Mouse (Mus musculus): ENCODE measurements around the gene Usp38.
"Not testable (repeated sequence)": the region's sequence is repeated elsewhere in the genome, so short reads cannot be mapped to it uniquely, and the experiment has no call there.

Usp38 gene

DNA sequence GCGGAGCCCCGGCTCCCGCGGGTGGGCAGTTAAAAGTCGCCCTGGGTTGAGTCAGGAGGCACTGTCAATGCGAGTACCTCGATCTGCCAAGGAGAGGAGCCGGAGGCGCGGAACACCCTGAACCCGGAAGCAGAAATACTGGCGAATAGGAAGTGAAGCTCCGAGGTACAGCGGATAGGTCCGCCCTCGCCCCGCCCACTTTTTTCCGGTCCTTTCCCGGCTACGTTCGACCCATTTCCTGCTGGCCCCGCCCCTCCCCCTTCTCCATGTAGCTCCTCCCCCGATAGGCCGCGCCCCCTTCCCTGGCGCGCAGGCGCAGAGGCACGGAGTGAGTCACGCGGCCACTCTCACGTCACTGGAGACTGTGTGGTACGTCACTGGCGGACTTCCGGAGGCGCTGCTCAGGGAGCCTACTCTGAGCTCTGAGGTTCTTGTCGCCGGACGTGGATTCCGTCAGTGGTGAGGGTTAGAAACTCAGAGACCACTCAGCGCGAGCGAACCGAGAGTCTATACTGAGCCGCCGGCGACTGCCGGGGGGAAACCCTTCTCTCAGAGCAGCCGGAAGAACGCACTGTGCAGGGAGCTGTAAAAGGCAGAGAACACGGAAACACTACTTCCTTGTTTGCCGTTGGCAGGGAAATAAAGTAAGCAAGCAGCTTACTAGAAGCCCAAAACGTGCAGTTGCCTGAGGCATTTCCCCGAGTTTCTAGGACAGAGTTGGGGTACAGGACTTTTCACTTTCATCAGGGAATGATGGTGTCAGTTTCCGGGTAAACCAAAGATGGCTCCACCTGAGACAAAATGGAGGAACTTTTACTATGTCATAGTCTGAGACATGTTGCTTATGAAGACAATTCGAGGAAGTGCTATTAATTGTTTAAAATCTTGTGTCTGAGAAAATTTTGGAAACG, at the start of gene Usp38:
TSS of gene Usp38 (minus strand) at position 140 of the 911 bp plus-strand sequence.
- DNase-seq (ENCODE audit: low read depth) = peak; percentile 99

DNA sequence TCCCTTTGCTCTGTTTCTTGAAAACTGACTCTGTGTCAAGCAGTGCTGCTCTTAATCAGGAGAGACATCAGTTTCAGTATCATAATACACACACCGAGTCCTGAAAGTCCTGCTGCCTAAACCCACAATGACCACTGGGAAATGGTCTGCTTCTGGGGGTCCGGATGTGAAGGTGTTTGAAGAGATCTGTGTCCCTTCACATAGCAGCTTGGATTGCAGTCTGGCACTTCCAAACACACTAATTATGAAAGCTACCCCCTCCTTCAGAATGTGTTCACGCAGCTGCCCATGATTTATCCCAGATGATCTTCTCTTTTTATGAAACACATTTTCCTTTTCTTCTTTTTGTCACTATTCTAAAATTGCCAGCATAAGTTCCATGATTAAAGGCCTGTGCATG, 47.8 kb upstream of the Usp38 start:
- no peak for DNase-seq (ENCODE audit: low read depth)

DNA sequence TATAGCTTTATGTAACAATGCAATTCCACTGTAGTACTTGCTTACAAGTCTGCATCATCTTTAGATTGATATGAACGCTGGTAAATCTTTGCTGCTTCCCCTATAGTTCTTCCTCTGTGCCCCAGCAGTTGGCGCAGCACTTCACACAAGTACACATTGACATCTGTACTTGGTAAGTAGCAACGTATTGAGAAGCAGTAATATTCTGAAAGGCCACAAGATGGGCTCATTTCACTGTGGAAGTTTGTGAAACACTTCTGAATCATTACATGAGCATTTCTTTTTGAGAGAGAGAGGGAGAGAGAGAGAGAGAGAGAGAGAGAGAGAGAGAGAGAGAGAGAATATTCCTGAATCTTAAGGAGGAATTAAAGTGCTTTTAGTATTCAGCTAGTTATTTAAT, 47.2 kb upstream of the Usp38 start:
- DNase-seq (ENCODE audit: low read depth) = peak; percentile 68

DNA sequence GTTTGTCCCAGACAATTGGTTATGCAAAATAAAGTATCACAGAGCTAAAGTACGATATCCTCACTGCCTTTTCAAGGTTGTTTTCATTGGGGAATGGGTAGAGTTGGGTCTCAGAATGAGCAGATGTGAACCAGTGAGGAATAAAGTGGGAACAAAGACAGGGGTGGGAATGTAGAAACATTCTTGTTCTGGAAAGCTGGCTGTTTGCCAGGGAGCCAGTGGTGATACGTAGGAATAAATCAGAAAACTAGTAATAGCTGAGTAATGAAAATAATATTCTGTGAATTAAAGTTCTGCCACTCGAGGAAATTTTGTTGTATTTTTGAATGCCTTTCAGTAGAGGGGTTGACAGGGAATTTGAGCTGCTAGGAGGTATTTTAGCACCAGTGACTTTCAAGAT, 29.5 kb upstream of the Usp38 start:
- no peak for DNase-seq (ENCODE audit: low read depth)

DNA sequence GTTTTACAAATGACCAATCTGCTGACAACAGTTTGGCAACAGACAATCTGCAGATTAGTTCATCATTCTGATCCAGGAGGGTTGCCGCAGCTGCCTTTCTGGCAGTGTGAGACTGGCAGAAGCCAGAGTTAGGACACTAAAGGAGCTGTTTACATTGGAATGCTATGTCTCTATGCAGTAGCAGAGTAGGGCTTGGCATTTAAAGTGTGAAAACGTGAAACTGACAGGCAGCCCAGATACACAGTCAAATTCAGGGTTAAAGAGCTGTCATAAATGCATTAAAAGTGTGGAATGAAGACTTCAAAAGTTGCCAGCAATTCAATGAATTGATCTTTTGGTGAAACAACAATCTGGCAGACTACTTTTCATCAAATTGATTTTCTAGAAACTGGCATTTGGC, 13.3 kb upstream of the Usp38 start:
- no peak for DNase-seq (ENCODE audit: low read depth)

DNA sequence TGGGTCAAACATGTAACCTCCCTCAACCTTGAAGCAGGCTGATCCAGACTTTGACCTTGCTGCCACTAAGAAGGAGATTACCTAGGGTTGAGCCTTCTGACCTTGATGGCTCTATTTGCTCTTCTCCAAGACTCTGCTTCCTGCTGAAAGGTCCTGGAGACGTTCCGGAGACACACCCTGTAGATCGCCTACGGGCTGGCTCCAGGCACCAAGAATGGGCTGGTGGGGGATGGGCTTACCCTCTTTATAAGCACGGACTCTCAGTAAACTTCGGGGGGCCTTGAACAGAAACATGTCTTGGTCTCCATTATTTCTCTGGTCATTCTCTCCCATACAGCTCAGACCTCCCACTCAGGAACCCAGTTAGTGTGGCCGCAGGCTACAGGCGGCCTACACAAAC, 2.8 kb upstream of the Usp38 start:
- not testable (repeated sequence) for DNase-seq (ENCODE audit: low read depth)

DNA sequence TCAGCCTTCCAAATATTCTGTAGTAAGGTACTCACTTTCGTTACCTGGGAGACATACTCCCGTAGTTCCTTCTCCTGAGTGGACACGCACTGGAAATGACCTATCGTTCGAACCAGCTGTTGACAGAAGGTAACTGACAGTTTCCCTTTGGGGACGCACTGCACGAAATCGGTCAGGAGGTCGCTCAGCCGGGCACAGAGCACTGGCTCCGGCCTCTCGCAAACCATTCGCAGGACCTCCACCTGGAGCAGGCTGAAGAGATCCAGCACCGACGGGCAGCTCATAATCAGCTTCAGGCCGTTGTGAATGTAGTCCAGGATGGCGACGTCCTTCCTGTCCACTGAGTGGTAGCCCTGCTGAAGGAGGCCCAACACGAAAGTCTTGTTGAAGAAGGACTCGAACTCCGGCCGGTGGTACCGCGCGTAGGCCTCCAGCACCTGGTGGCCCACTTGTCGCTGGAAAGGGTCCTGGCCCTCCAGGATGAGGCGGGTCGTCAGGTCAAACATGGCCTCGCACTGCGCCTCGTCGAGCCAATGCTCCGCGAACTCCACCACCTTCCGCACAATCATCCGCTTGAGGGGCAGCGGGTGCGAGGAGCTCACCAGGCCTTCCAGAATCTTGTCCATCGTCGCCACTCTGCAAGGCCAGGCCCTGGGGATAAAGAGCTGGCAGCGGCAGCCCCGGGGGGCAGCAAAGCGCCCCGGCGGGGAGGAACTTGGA, 757 bp downstream of the Usp38 start:
- peak; percentile 8 for DNase-seq (ENCODE audit: low read depth)

DNA sequence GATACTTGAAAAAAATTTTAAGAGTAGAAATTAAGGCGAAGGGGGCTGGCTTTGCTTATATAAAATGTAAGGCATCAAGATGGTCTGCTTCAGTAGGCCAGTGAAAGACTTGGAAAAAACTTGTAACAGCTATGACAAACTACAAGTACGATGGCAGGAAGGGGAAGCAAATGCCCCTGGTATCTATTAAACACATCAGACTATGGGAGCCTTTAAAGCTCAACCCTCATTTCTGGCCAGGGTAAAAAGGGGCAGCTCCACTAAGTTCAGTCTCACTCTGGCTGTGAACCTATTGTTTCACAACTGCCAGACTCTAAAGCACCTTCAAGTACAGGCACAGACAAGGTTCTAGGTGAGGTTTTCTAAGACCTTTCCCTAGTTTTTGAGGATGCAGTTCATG, 2.0 kb downstream of the Usp38 start:
- peak; percentile 64 for DNase-seq (ENCODE audit: low read depth)

DNA sequence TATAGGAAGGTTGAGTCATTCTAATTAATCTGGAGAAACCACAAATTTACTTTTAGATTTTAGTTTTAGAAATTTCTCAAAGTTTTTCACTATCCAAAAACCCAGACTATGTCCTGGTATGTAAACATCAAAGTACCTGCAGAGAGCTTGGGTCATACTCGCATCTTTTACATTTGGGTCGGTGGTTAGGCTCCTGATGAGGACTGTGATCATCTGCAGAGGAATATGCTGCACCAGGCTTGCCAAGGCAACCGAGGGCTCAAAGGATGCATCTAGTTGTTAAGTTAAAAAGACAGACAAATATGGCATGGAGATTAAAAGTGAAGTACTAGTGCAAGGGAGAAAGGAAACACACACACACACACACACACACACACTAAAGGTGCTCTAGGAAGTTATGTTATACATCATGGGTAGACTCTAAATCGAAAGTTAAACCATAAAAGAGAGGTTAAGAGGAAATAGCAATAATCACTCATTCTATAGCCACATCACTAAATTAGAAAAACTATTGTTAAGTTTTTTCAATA, 2.6 kb downstream of the Usp38 start:
- DNase-seq (ENCODE audit: low read depth) = peak; percentile 28

DNA sequence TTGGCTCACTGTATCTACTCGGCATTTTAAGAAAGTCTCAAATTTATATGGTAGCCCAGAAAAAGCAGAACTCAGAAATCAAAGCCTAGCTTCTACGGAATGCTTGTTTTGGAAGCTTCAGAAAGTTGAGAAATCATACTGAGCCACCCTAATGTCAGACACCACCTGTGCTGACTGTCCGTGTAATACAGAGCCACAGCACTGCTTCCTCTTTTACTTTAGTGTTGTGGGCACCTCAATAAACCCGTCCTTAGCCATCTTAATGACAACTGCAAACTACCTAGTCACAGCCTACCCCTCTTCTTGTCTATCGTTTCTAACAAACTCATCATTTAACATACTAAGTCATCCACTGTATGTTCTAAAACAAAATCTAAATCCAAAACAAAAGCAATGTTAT, 4.3 kb downstream of the Usp38 start:
- DNase-seq (ENCODE audit: low read depth) = peak; percentile 24

DNA sequence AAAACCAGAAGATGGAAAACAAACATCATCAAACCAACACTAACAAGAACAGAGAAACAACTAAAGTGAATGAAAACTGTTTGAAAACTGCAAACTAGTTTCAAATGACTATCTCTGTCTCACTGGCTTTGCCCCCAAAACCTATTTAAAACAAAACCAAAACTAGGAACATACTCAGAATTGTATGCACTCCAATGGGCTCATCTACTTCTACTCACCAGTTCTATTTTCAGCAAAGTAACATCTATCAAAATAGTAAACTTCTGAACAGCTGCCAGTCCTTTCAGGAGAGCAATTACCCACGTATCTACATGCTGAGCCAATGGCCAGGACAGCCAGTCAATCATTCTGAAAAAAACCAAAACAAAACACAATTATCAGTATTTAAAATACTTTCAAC, 9.6 kb downstream of the Usp38 start:
- no peak for DNase-seq (ENCODE audit: low read depth)

DNA sequence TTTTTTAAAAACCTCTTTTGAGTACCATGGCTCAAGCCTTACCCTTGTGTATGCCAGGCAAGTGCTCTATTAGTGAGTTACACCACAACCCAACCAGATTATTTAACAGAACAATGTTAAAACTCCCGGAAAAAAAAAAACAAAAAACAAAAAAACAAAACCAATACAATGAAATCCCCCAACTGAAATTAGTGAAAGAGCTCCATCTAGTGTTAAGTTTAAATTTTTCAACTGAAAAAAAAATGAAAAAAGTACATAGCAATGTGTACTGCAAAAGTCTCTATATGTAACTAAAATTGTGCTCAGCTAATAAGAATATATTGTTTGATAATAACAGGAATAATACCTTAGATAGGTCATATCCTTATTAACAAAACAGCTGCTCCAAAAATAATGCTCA, 18.1 kb downstream of the Usp38 start:
- DNase-seq (ENCODE audit: low read depth) = peak; percentile 56

DNA sequence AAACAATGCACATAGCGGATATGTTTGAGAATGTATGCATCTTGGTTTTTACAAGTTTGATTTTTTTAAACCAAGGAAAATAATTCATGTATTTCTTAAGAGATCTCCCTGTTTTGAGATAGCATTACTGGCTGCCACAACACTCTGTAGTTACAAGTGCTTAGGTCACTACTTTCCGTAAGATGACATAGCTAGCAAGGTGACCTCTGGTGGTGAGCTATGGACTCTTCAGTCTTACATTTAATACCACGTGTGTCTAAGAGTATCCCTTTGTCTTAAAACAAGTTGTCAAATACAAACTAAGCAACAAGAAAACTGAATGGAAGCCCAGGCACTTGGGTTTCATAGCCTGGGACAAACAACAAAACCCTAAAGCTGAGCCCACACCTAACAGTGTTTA, 22.8 kb downstream of the Usp38 start:
- DNase-seq (ENCODE audit: low read depth) = peak; percentile 65

DNA sequence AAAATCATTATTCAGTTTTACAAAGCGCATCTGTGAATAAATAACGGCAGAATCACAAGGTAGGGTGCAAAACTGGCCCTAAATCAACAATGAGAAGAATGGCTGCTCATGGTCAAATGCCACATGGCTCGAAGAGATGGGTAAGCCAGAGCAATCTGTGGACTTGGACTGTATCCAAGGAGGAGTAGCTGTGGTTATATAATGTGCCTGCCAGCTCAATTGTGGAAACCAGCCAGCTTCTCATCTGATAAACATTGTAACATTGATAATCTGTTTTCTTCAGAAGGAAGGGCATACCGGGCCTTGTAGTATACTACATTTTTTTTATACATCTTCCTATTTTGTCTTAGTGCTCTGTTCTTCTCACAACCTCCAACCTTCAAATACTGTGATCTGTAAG, 31.9 kb downstream of the Usp38 start:
- peak; percentile 76 for DNase-seq (ENCODE audit: low read depth)

DNA sequence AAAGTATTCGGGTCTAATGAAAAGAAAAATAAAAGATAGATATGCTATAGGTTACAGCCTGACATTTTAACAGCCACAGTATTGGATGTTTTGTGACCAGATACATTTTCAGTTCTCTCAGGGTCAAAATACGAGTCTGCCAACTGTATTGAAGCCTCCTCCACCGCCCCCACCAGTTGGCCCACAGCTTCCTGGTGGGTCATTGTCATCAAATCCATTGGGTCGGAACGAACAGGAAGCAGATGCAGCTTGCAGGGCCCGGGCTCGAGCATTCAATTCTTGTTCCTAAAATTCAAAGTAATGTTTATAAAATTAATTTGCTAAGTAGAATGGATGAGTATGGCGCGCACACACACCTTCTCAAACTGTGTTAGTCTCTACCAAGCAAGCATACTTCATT, 33.0 kb downstream of the Usp38 start:
- no peak for DNase-seq (ENCODE audit: low read depth)

DNA sequence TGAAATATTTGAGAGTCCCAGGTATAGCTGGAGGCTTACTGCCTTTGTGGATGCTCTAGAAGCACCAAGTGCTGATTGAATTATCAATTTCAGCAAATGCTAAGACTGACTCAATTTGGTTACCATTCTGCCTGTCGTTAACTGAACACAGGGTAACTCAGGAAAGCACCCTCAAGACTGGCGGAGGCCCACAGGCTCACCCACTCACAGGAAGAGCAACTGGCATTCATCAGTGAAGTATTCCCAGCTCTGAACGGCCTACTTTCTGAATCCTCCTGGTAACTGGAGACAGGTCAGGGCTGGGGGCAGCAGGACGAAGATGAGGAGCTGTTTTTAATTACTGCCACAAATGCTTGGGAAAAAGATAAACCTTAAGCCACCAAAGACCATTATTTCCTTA, 34.7 kb downstream of the Usp38 start:
- DNase-seq (ENCODE audit: low read depth) = no peak

DNA sequence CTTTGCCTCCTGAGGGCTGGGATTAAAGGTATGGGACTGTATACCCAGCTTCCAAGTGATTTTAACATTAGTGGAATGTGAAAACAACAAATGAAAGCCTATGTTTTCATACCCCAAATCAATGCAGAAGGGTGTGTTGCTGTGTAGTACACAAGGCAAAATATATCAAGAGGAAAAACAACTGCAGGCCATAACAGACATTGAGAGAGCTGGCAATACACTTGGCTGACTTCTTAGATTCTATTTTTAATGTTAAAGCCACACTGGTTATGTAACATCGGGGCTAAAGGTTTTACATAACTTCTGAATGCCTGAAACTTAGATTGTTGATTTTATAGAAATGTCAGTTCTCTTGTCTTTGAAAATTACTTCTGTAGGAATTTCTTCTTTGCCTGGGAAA, 37.5 kb downstream of the Usp38 start:
- no peak for DNase-seq (ENCODE audit: low read depth)

DNA sequence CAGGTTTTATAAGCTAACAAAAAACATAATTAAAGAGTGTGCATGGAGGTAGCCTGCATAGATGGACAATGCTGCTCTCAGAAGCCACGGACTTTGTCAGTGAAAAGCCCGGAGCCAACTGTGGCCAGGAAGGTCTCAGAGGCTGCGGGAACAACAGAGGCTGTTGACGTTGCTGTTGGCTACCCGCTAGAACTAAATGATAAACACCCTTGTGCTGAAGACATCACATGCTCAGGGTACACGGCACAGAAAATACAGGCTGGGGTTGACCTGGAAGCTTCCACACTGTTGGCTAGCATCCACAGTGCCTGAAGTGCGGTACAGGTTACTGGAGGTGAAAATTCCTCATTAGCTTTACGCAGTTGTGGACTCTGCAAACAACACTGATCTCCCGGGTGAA, 43.6 kb downstream of the Usp38 start:
- DNase-seq (ENCODE audit: low read depth) = no peak

DNA sequence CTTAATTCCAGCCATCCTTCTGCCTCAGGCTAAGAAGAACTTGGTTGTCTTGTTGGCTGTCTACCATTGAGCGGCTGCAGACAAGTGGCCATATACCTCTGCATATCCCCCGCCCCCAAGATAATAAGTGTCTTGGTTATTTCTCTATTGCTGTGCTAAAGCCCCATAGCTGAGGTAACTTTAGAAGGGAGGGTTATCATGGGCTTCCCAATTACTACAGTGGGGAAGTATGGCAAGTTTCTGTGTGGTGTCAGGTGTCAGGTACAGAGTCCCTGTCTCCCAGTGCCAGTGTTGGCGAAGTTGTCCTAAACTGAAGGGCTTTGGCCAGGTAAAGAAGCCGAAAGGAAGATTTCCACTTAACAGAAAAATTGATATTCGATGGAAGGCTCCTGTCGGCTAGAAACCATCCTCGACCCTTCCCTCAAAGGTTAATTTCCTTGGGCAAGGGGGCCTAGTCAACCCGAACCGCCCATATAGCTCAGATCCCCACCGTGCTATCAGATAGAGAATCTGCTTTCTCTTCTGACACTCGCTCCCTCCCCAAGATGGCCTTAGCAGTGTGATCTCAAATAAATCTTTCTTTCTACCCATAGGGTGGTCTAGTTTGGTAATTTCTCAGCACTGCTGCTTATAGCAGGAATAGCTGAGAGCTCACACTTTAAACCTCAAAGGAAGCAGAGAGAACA, 44.6 kb downstream of the Usp38 start:
- no peak for DNase-seq (ENCODE audit: low read depth)

DNA sequence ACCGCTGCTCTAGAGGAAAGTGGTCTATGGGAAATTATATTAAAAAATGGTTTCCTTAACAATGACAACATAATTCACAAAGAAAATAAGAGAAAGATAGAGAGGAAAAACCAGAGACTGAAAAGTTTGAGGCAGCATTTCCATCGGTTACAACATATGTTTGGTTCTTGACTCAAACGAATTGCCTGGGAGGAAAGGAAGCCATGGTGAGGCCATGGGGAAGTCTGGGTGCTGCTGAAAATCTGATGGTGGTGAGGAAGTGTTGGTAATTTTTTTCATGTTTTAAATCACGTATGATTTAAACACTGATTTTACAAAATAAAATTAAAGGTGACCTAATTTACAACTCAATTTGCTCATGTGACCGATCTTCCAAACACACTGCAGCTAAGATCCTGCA, 45.3 kb downstream of the Usp38 start:
- no peak for DNase-seq (ENCODE audit: low read depth)

DNA sequence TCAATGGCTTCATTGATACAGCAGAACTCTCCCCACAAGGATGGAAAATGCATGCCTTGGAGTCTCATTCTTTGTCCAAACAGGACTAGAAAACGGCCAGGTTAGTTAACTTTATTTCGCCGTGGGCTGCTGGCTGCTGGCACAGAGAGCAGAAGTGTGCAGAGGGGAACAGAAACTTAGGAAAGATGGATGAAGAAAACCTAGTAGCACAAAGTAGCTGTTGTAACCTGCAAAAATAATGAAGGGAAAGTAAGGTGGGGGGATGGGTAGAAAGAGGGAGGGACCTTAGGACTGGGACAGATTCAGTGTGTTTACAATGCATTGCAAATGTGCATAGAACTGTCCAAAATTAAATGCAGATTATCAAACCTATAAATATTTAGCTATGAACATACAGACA, 51.6 kb downstream of the Usp38 start:
- no peak for DNase-seq (ENCODE audit: low read depth)

DNA sequence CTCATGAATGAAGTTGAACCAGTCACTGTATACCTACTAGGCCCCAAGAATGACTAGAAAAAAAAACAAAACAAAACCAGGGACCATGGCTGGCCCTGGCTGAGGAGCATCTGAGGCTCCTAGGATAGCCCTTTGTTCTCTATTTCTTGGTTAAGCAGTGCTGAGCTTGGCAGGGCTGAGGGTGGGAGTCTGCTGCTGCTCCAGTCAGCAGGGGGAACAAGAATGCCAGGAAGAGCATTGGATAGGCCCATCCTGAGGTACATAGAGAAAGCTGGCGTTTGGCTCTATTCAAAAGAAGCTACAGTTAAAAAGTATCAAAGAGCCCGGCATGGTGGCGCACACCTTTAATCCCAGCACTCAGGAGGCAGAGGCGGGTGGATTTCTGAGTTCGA, 52.1 kb downstream of the Usp38 start:
- DNase-seq (ENCODE audit: low read depth) = no peak
